Mouse (Mus musculus): ENCODE data around the gene Olfr659. TPM values are rescaled to one million over a fixed set of nuclear protein-coding genes. Genes with fewer than 3 reads are reported as not detected.
A peak's percentile ranks its signal among the peaks of the same experiment; 100 is the strongest.

The Olfr659 gene
- not detected in 2 replicates for polyA plus RNA-seq (2015; fragmentation: Nextera tagmentation; extraction: Ambion mirVana)

GRCm38 (mm10) chr7:104666453-104666852 is at the start of gene Olfr659:
TSS of gene Olfr659 (plus strand) at chr7:104666753.
- TF ChIP-seq CTCF (IDR thresholded peaks at IDR 0.05; ENCODE audit: low read depth) (no peak), EP300 (IDR thresholded peaks at IDR 0.05; ENCODE audit: low read depth) (no peak)
- Histone ChIP-seq H3K4me3 (ENCODE audit: low read depth, low read length) (no peak within 1 kb of the TSS), H3K36me3 (replicated peaks; ENCODE audit: insufficient read depth, low read length) (no peaks in the 10 kb centered on the region), H3K9ac (replicated peaks) (no peak within 1 kb of the TSS), H3K27ac (ENCODE audit: low read depth) (no peak within 1 kb of the TSS), H3K9me3 (ENCODE audit: low read length) (no peaks in the 10 kb centered on the region), H3K4me1 (ENCODE audit: insufficient read depth) (no peaks in the 10 kb centered on the region), H3K27me3 (ENCODE audit: insufficient read depth, low read length) (no peaks in the 10 kb centered on the region), H3K4me2 (ENCODE audit: low read depth, low read length) (no peak within 1 kb of the TSS)
- 74% methylated on average over 3 of the region's 3 CpGs for WGBS (ENCODE audit: insufficient replicate concordance)
- ATAC-seq (no peak), DNase-seq (no peak)

- ATAC-seq = no peak
- Histone ChIP-seq H3K9me3 (ENCODE audit: low read length) (no peaks in the 10 kb centered on the region), H3K27ac (ENCODE audit: low read depth) (no peak within 1 kb of the TSS), H3K36me3 (replicated peaks; ENCODE audit: insufficient read depth, low read length) (no peaks in the 10 kb centered on the region), H3K4me3 (ENCODE audit: low read depth, low read length) (no peak within 1 kb of the TSS), H3K27me3 (ENCODE audit: insufficient read depth, low read length) (no peaks in the 10 kb centered on the region), H3K9ac (replicated peaks) (no peak within 1 kb of the TSS), H3K4me2 (ENCODE audit: low read depth, low read length) (no peak within 1 kb of the TSS), H3K4me1 (ENCODE audit: insufficient read depth) (no peaks in the 10 kb centered on the region)
- no peak for TF ChIP-seq CTCF (IDR thresholded peaks at IDR 0.05; ENCODE audit: low read depth)
- no peak for TF ChIP-seq EP300 (IDR thresholded peaks at IDR 0.05; ENCODE audit: low read depth)
- DNase-seq = no peak
Measured at GRCm38 (mm10) chr7:104624494-104624893, 42.1 kb upstream of the Olfr659 start, which contains the start of gene Olfr657. TSS of gene Olfr657 (plus strand) at chr7:104624794.

GRCm38 (mm10) chr7:104646841-104647482 is 19.6 kb upstream of the Olfr659 start, which contains the start of gene Olfr658:
TSS of gene Olfr658 (minus strand) at chr7:104647305.
- Histone ChIP-seq H3K4me3 (ENCODE audit: low read depth, low read length) (no peak within 1 kb of the TSS), H3K27me3 (ENCODE audit: insufficient read depth, low read length) (no peaks in the 10 kb centered on the region), H3K27ac (ENCODE audit: low read depth) (no peak within 1 kb of the TSS), H3K4me2 (ENCODE audit: low read depth, low read length) (peak within 1 kb of the TSS; percentile 49; the same call in 1 of the 2 replicates), H3K9ac (replicated peaks) (no peak within 1 kb of the TSS), H3K4me1 (ENCODE audit: insufficient read depth) (no peaks in the 10 kb centered on the region), H3K36me3 (replicated peaks; ENCODE audit: insufficient read depth, low read length) (no peaks in the 10 kb centered on the region), H3K9me3 (ENCODE audit: low read length) (no peaks in the 10 kb centered on the region)
- ATAC-seq = peak; percentile 54; the same call in 1 of the 2 replicates
- TF ChIP-seq CTCF (IDR thresholded peaks at IDR 0.05; ENCODE audit: low read depth) = peak; percentile 60
- no peak for TF ChIP-seq EP300 (IDR thresholded peaks at IDR 0.05; ENCODE audit: low read depth)
- peak; percentile 43 for DNase-seq
- WGBS (ENCODE audit: insufficient replicate concordance) = 33% methylated on average over 21 of the region's 22 CpGs

- Histone ChIP-seq H3K4me3 (ENCODE audit: low read depth, low read length) (no peak within 1 kb of the TSS), H3K36me3 (replicated peaks; ENCODE audit: insufficient read depth, low read length) (no peaks in the 10 kb centered on the region), H3K9me3 (ENCODE audit: low read length) (no peaks in the 10 kb centered on the region), H3K9ac (replicated peaks) (no peak within 1 kb of the TSS), H3K4me1 (ENCODE audit: insufficient read depth) (no peaks in the 10 kb centered on the region), H3K27me3 (ENCODE audit: insufficient read depth, low read length) (no peaks in the 10 kb centered on the region), H3K27ac (ENCODE audit: low read depth) (no peak within 1 kb of the TSS), H3K4me2 (ENCODE audit: low read depth, low read length) (no peak within 1 kb of the TSS)
- ATAC-seq (no peak), DNase-seq (no peak)
- 77% methylated on average over 2 of the region's 2 CpGs for WGBS (ENCODE audit: insufficient replicate concordance)
- no peak for TF ChIP-seq EP300 (IDR thresholded peaks at IDR 0.05; ENCODE audit: low read depth)
- no peak for TF ChIP-seq CTCF (IDR thresholded peaks at IDR 0.05; ENCODE audit: low read depth)
Measured at GRCm38 (mm10) chr7:104686201-104686600, 19.6 kb downstream of the Olfr659 start, which contains the start of gene Olfr661. TSS of gene Olfr661 (plus strand) at chr7:104686501.

Other genes with a start within 250 kb of the Olfr659 start
- gene Trim30a, start 201.6 kb upstream of the Olfr659 start, polyA plus RNA-seq (2015; fragmentation: Nextera tagmentation; extraction: Ambion mirVana) = 4.3 and 5.2 TPM in 2 replicates
- 1.9 and 2.1 TPM in 2 replicates for gene Trim30d, start 158.9 kb upstream of the Olfr659 start, polyA plus RNA-seq (2015; fragmentation: Nextera tagmentation; extraction: Ambion mirVana)
- not detected in 2 replicates for gene Olfr651, start 116.6 kb upstream of the Olfr659 start, polyA plus RNA-seq (2015; fragmentation: Nextera tagmentation; extraction: Ambion mirVana)
- not detected in 2 replicates for gene Olfr652, start 105.9 kb upstream of the Olfr659 start, polyA plus RNA-seq (2015; fragmentation: Nextera tagmentation; extraction: Ambion mirVana)
- not detected in 2 replicates for gene Olfr653, start 89.4 kb upstream of the Olfr659 start, polyA plus RNA-seq (2015; fragmentation: Nextera tagmentation; extraction: Ambion mirVana)
- not detected in 2 replicates for gene Olfr654, start 79.7 kb upstream of the Olfr659 start, polyA plus RNA-seq (2015; fragmentation: Nextera tagmentation; extraction: Ambion mirVana)
- not detected in 2 replicates for gene Olfr655, start 65.0 kb upstream of the Olfr659 start, polyA plus RNA-seq (2015; fragmentation: Nextera tagmentation; extraction: Ambion mirVana)
- not detected in 2 replicates for gene Olfr656, start 52.8 kb upstream of the Olfr659 start, polyA plus RNA-seq (2015; fragmentation: Nextera tagmentation; extraction: Ambion mirVana)
- gene Olfr657, start 42.0 kb upstream of the Olfr659 start, polyA plus RNA-seq (2015; fragmentation: Nextera tagmentation; extraction: Ambion mirVana) = not detected in 2 replicates
- gene Olfr658, start 19.4 kb upstream of the Olfr659 start, polyA plus RNA-seq (2015; fragmentation: Nextera tagmentation; extraction: Ambion mirVana) = not detected in 2 replicates
- gene Olfr661, start 19.7 kb downstream of the Olfr659 start, polyA plus RNA-seq (2015; fragmentation: Nextera tagmentation; extraction: Ambion mirVana) = not detected in 2 replicates
- gene Usp17le, start 110.7 kb downstream of the Olfr659 start, polyA plus RNA-seq (2015; fragmentation: Nextera tagmentation; extraction: Ambion mirVana) = not detected in 2 replicates
- not detected in 2 replicates for gene Usp17lb, start 175.8 kb downstream of the Olfr659 start, polyA plus RNA-seq (2015; fragmentation: Nextera tagmentation; extraction: Ambion mirVana)
- gene Usp17la, start 190.3 kb downstream of the Olfr659 start, polyA plus RNA-seq (2015; fragmentation: Nextera tagmentation; extraction: Ambion mirVana) = not detected in 2 replicates
- not detected in 2 replicates for gene Olfr665, start 211.3 kb downstream of the Olfr659 start, polyA plus RNA-seq (2015; fragmentation: Nextera tagmentation; extraction: Ambion mirVana)
- gene Olfr666, start 229.2 kb downstream of the Olfr659 start, polyA plus RNA-seq (2015; fragmentation: Nextera tagmentation; extraction: Ambion mirVana) = not detected in 2 replicates